Mouse (Mus musculus) intestine, embryonic 15.5 days (tissue): ENCODE data around the gene Timm44. TPM values are rescaled to one million over a fixed set of nuclear protein-coding genes. Genes with fewer than 3 reads are reported as not detected.

ENCODE experiments used
- ATAC-seq: fragments of 200-750 bp; cut with Nextera tagmentation; 2 replicates; pipeline ENCODE4 v1.8.0; 2017; ENCODE audit warnings: moderate TSS enrichment, moderate library complexity
- H3K27ac ChIP-seq: fragments of 300-500 bp; sonication (generic); 2 replicates; pipeline ENCODE4 v1.5.1; 2015; ENCODE audit warnings: mild to moderate bottlenecking, inconsistent platforms
- H3K27me3 ChIP-seq: fragments of 300-500 bp; sonication (generic); replicated peaks from 2 replicates; pipeline ENCODE4 v1.6.1; 2015; ENCODE audit warnings: inconsistent platforms
- H3K36me3 ChIP-seq: fragments of 300-500 bp; sonication (generic); 2 replicates; pipeline ENCODE4 v1.6.1; 2015; ENCODE audit warnings: inconsistent platforms
- H3K4me1 ChIP-seq: fragments of 300-500 bp; sonication (generic); replicated peaks from 2 replicates; pipeline ENCODE4 v1.6.1; 2015; ENCODE audit warnings: inconsistent platforms
- H3K4me2 ChIP-seq: fragments of 300-500 bp; sonication (generic); replicated peaks from 2 replicates; pipeline ENCODE4 v1.6.1; 2015; ENCODE audit warnings: mild to moderate bottlenecking, inconsistent platforms
- H3K4me3 ChIP-seq: fragments of 300-500 bp; sonication (generic); replicated peaks from 2 replicates; pipeline ENCODE4 v1.5.1; 2015; ENCODE audit warnings: inconsistent platforms
- H3K9ac ChIP-seq: fragments of 300-500 bp; sonication (generic); 2 replicates; pipeline ENCODE4 v1.6.1; 2015; ENCODE audit warnings: inconsistent platforms
- H3K9me3 ChIP-seq: fragments of 300-500 bp; sonication (generic); 2 replicates; pipeline ENCODE4 v1.6.1; 2016; ENCODE audit warnings: inconsistent platforms
- WGBS: fragments of 180-500 bp; shearing (Covaris S2); methylation state at CpG from one replicate; pipeline ENCODE4 v1.1.7; 2015; 5-methylcytosine and 5-hydroxymethylcytosine counted together
- polyA plus RNA-seq: library from polyadenylated mRNA; unstranded; fragments of >200 nt; fragmentation: Nextera tagmentation; extraction: Ambion mirVana; gene quantifications from 2 replicates; pipeline ENCODE4 v1.2.1, GENCODE M21; 2015

Timm44 gene
- 65.8 and 69.7 TPM in 2 replicates for polyA plus RNA-seq

DNA sequence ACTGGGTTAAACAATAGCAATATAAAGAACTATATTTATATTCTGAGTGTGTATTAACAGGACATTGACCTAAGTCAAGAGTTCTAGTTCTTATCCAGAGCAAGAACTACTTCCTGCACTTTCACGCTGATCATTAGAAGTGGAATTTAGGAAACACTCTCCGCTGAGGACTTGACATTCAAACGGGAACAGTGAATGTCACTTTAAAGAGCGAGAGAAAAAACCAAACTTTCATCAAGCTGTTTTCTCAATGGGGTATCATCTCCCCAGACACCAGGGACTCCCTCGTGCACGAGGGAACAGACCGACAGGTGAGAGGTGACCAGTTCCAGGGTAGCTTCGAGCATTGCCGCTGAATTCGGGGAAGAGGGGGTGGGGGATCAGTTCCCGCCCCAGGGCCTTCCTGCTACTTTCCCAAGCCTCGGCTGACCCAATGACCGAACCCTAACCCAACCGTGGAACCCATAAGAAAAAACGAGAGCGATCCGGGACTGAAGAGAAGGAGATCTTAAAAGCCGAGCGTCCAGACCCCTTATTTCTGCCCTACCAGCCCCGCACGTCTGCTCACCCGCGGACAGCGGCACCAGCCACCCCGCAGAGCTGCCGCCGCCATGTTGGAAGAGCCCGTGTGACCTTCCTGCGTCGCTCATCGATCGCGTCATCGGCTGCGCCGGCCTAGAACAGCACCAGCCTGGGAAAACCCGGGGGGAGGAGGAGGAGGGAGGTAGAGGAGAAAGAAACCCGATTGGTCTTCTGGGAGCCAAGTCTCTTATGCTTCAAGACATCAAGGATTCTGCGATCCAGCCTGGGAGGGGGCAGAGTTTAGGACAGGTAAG is at the start of gene Timm44:
Gene Timm44, minus strand, starts transcription at position 639 of the 836 bp plus-strand sequence.
- Histone ChIP-seq H3K9me3 (no peaks in the 10 kb centered on the region), H3K4me1 (peaks cover 7% of the 10 kb centered on the region; the same call in 1 of the 2 replicates), H3K4me2 (peak within 1 kb of the TSS; percentile 75), H3K27me3 (no peaks in the 10 kb centered on the region), H3K4me3 (peak within 1 kb of the TSS; percentile 68), H3K9ac (peak within 1 kb of the TSS; percentile 67), H3K36me3 (peaks cover 16% of the 10 kb centered on the region; the same call in 1 of the 2 replicates), H3K27ac (peak within 1 kb of the TSS; percentile 13; the same call in 1 of the 2 replicates)
- under 1% methylated on average over 39 of the region's 39 CpGs for WGBS
- peak; percentile 99 for ATAC-seq

DNA sequence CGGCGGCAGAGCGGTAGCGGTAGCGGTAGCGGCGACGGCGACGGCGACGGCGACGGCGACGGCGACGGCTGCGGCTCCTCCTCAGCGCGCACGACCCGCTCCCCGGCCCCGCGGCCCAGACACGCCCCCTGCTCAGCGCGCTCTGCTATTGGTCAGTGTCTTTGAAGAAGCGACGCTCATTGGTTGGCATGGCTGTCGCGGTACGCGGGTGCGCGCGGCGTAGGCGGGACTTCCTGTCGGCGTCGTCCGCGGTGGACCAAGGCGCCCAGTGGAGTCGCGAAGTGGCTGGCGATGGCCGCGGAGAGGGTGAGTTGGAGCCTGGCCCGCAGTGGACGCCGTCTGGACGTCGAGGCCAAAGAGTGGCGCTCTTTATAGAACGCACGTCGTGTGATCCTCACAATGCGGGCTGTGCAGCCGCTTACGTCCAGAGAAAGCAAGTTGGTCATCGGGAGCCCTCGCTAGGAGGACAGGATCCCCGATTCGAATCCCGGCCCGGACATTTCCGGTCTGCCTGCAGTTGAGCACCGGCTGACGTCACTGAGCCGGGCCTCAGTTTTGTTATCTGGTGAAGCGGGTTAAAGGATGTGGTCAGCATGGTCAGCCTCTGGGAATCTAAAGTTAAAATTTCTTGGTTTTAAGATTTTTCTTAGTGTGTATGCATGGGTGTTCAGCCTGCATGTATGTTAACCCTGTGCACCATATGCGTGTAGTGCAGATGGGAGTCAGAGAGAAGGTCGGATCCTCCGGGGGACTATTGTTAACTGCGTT is 49.5 kb upstream of the Timm44 start, which contains the start of the genes Ccl25 and Elavl1:
Gene Ccl25, plus strand, starts transcription at position 228 of the 768 bp plus-strand sequence.
Gene Elavl1, minus strand, starts transcription at position 431 of the 768 bp plus-strand sequence.
- WGBS = under 1% methylated on average over 78 of the region's 78 CpGs
- peak within 1 kb of the TSS; percentile 86 for H3K27ac ChIP-seq
- H3K27me3 ChIP-seq = no peaks in the 10 kb centered on the region
- peak within 1 kb of the TSS; percentile 94 for H3K4me3 ChIP-seq
- peak; percentile 99 for ATAC-seq
- peaks cover 30% of the 10 kb centered on the region for H3K4me1 ChIP-seq
- H3K9ac ChIP-seq = peak within 1 kb of the TSS; percentile 97
- H3K4me2 ChIP-seq = peak within 1 kb of the TSS; percentile 77
- no peaks in the 10 kb centered on the region for H3K9me3 ChIP-seq
- peaks cover 20% of the 10 kb centered on the region for H3K36me3 ChIP-seq

DNA sequence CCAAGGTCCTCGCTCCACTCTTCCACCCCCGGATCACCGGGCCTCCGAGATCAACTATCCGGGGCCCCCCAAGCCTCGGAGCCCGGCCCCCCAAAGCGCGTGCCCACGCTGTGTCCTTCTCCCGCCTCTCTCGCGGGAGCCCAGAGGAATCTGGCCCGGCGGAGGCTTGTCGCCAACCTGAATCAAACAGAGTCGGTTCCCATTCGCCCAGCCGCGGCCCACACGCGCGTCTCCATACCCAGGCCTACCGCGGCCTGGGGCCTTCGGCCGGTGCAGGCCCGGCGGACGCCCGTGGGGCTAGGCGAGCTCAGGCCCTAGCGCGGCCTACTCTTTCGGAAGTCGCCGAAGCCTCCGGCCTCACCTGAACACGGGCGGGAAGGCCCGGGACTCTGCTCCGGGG is 48.8 kb upstream of the Timm44 start:
- H3K27me3 ChIP-seq = no peaks in the 10 kb centered on the region
- H3K4me2 ChIP-seq = peak overlapping the region; percentile 77
- peaks cover 16% of the 10 kb centered on the region for H3K36me3 ChIP-seq
- peak overlapping the region; percentile 97 for H3K9ac ChIP-seq
- peaks cover 31% of the 10 kb centered on the region for H3K4me1 ChIP-seq
- peak overlapping the region; percentile 94 for H3K4me3 ChIP-seq
- H3K27ac ChIP-seq = peak overlapping the region; percentile 86
- WGBS = 0% methylated on average over 42 of the region's 42 CpGs
- H3K9me3 ChIP-seq = no peaks in the 10 kb centered on the region
- ATAC-seq = peak; percentile 81

DNA sequence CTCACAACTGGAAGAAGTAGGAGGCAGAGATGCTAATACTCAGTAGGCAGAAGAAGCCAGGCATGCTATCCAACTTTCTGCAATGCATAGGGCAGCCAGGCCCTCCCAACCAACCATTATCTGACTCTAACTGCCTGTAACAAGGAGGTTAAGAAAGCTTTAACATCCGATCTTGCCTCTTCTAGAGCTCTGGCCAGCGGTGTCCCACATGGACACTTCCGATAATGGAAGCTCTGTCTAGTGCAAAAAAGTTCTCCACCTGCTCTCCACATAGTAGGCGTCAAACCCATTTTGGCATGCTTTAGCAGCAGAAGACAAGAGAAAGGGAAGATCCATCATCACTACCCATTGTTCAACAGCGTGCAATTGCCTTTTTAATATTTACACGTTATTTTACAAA is 48.2 kb upstream of the Timm44 start:
- Histone ChIP-seq H3K9me3 (no peaks in the 10 kb centered on the region), H3K4me1 (peaks cover 31% of the 10 kb centered on the region), H3K9ac (peak overlapping the region; percentile 97), H3K36me3 (peaks cover 16% of the 10 kb centered on the region), H3K4me3 (peak overlapping the region; percentile 94), H3K4me2 (peak overlapping the region; percentile 77), H3K27ac (no peak overlapping the region), H3K27me3 (no peaks in the 10 kb centered on the region)
- under 1% methylated on average over 6 of the region's 6 CpGs for WGBS
- no peak for ATAC-seq

DNA sequence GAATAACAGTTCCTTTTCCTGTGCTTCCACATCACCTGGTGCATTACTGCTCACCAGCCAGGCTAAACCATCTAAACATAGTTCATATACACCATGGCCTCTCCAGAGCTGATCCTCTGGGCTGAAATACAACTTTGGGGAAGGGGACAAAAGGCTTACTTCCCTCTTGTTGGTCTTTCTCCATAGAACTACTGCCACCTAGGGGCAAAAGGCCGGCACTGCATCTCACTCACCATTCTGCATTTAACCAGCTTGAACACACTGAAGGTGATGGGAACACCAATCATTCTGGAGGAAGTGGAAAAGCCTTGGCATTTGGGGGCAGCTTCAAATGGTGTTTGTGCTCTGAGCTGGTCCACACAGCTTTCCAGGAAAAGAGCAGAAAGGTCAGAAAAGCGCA is 46.8 kb upstream of the Timm44 start:
- WGBS = 34% methylated on average over 2 of the region's 2 CpGs
- H3K4me3 ChIP-seq = no peak overlapping the region

DNA sequence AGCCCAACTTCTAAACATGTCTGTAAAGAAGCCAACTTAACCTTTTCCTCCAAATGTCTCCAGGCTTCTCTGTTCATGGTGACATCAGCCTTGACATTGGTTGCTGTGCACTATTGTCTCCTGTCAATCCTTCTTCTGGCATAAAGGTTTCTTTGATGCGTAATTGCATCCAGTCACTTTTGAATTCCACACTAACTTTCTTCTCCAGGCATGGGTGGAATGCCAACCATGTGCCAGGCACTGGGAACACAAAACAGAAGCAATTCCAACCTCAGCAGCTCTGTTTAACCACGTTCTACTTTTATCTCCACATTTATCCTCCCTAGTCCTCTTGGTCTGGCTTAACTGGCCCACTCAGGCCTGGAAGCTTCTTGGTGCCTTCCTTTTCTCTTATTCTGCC is 45.3 kb upstream of the Timm44 start:
- Histone ChIP-seq H3K4me1 (peaks cover 29% of the 10 kb centered on the region), H3K36me3 (0 out of 2 replicates have a peak, but pooled peaks cover 4% of the 10 kb centered on the region), H3K9me3 (no peaks in the 10 kb centered on the region), H3K27me3 (no peaks in the 10 kb centered on the region), H3K9ac (no peak overlapping the region), H3K4me2 (no peak overlapping the region), H3K4me3 (no peak overlapping the region), H3K27ac (no peak overlapping the region)
- ATAC-seq = no peak
- WGBS = 73% methylated on average over 2 of the region's 2 CpGs

More for the DNA sequence above, 46.8 kb upstream of the Timm44 start:
- 0 out of 2 replicates have a peak overlapping the region, but pooled peaks have one; percentile 77 for H3K4me2 ChIP-seq
- ATAC-seq = no peak
- H3K27ac ChIP-seq = no peak overlapping the region
- peaks cover 31% of the 10 kb centered on the region for H3K4me1 ChIP-seq
- no peak overlapping the region for H3K9ac ChIP-seq
- no peaks in the 10 kb centered on the region for H3K9me3 ChIP-seq
- H3K27me3 ChIP-seq = no peaks in the 10 kb centered on the region
- H3K36me3 ChIP-seq = 0 out of 2 replicates have a peak, but pooled peaks cover 4% of the 10 kb centered on the region

DNA sequence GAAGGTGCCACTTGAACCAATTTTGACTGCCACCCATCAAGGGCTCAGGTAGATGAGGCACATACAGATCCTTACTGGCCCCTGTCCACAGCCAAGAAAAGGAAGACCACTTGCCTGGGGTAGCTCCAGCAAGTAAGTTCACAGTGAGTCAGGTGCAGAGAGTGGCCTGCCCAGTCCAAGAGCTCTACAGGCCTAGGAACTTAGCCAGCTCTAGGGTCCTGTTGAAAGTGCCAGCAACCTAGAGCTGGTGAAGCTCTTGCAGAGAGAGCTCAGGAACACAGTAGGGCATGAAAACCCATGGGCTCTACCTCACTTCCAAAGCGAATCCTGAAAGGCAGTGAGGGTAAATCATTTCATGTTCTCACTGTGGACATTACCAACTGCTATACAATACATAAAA is 44.7 kb upstream of the Timm44 start:
- Histone ChIP-seq H3K4me2 (no peak overlapping the region), H3K36me3 (0 out of 2 replicates have a peak, but pooled peaks cover 4% of the 10 kb centered on the region), H3K27me3 (no peaks in the 10 kb centered on the region), H3K4me3 (no peak overlapping the region), H3K9me3 (no peaks in the 10 kb centered on the region), H3K4me1 (peaks cover 25% of the 10 kb centered on the region), H3K27ac (no peak overlapping the region), H3K9ac (no peak overlapping the region)
- no peak for ATAC-seq
- 86% methylated on average over 1 of the region's 1 CpGs for WGBS

DNA sequence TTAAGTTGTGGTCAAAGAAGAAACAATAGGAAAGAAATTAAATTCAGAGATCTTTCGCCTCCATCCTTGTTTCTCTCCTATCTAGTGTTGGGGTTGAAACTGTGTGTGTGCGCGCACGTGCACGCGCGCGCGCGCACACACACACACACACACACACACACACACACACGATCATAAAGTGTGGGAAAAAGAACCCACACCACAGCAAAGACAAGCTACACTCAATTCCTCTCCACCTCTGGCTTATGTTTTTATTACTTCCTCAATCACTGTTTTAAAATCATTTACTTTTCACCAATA is 43.8 kb upstream of the Timm44 start:
- Histone ChIP-seq H3K36me3 (0 out of 2 replicates have a peak, but pooled peaks cover 4% of the 10 kb centered on the region), H3K9ac (no peak overlapping the region), H3K27ac (no peak overlapping the region), H3K4me1 (peaks cover 25% of the 10 kb centered on the region), H3K4me2 (no peak overlapping the region), H3K9me3 (no peaks in the 10 kb centered on the region), H3K4me3 (no peak overlapping the region), H3K27me3 (no peaks in the 10 kb centered on the region)
- no peak for ATAC-seq
- 94% methylated on average over 11 of the region's 11 CpGs for WGBS

DNA sequence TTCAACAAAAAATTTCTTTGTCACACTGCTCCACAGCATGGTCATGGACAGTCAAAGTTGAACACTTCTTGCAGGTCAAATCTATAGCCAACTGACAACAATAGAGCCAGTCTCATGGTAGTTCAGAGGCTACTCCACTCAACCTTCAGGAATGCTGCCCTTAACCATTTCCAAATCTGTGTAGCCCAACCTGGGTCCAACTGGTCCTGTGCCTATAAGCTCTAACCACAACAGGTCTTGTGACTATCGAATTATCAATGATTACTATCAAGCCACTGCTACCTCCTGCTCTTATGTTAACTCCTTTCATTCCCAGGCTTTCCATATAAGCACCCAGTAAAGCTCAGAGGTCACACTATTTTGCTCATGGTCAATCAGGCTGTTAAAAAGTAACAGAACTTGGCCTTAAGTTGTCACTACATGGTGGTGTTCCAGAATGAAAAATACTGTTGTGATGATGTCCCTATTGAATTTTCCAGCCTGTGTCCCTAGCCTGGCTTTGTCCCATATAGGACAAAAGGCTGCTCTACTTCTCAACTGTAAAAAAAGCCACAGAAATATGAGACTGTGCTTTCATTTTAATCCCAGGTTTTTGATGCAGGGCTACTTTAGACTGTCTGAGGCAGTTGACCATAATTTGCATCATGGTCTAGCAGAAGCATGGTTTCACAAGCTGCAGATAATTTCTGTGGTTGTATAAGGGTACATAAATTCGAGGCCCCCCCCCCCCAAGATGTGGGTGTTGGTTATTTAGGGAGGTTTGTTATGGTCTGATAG is 43.3 kb upstream of the Timm44 start:
- no peaks in the 10 kb centered on the region for H3K27me3 ChIP-seq
- 77% methylated on average over 2 of the region's 2 CpGs for WGBS
- H3K9me3 ChIP-seq = no peaks in the 10 kb centered on the region
- 0 out of 2 replicates have a peak, but pooled peaks cover 4% of the 10 kb centered on the region for H3K36me3 ChIP-seq
- H3K4me1 ChIP-seq = peaks cover 25% of the 10 kb centered on the region
- no peak for ATAC-seq
- H3K4me2 ChIP-seq = no peak overlapping the region
- no peak overlapping the region for H3K4me3 ChIP-seq
- no peak overlapping the region for H3K9ac ChIP-seq
- H3K27ac ChIP-seq = no peak overlapping the region

DNA sequence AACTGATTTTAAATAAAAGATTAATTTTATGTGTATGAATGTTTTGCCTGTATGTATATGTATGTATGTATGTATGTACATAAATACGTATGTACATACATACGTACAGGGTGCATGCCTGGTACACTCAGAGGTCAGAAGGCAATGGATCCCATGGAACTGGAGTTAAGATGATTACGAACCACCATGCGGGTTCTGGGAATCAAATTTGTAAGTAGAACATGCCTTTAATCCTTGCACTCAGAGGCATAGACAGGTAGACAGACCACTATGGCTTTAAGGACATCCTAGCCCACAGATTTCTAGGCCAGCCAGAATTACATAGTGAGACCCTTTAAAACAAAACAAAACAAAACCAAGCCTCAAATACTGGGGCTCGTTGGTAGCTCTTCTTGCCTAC is 42.4 kb upstream of the Timm44 start:
- 90% methylated on average over 5 of the region's 5 CpGs for WGBS
- Histone ChIP-seq H3K4me1 (peaks cover 18% of the 10 kb centered on the region), H3K4me3 (no peak overlapping the region), H3K27me3 (no peaks in the 10 kb centered on the region), H3K27ac (no peak overlapping the region), H3K4me2 (no peak overlapping the region), H3K9me3 (no peaks in the 10 kb centered on the region), H3K36me3 (0 out of 2 replicates have a peak, but pooled peaks cover 4% of the 10 kb centered on the region), H3K9ac (no peak overlapping the region)
- no peak for ATAC-seq

DNA sequence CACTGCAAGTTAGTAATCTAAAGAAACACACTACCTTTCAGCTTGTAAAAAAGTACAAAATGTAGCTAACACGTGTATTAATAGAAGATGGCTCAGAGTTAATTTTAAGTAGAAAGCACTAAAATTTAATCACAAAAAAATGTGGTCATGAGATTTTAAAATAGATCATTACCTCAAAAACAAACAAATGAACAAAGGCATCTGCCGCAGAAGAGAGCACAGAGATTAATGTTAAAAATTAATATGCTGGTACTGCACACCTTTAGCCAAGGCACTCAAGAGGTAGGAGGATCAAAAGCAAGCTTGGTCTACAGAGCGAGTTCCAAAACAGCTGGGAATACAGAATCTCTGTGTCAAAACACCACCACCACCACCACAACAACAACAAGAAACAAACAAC is 39.1 kb upstream of the Timm44 start:
- Histone ChIP-seq H3K4me3 (no peak overlapping the region), H3K4me2 (no peak overlapping the region)
- no peak for ATAC-seq

More for the DNA sequence above, 39.1 kb upstream of the Timm44 start:
- Histone ChIP-seq H3K9me3 (no peaks in the 10 kb centered on the region), H3K4me1 (no peaks in the 10 kb centered on the region), H3K36me3 (peaks cover 11% of the 10 kb centered on the region; the same call in 1 of the 2 replicates), H3K27me3 (no peaks in the 10 kb centered on the region), H3K9ac (no peak overlapping the region), H3K27ac (no peak overlapping the region)
- 82% methylated on average over 3 of the region's 3 CpGs for WGBS
